Mouse (Mus musculus) cerebellum, adult 9-11 months (tissue): ENCODE data around the gene Rnf13.

Experiments used
- DNase-seq: peaks from one replicate; pipeline ENCODE4 v3.0.0; 2022

Rnf13 gene

DNA sequence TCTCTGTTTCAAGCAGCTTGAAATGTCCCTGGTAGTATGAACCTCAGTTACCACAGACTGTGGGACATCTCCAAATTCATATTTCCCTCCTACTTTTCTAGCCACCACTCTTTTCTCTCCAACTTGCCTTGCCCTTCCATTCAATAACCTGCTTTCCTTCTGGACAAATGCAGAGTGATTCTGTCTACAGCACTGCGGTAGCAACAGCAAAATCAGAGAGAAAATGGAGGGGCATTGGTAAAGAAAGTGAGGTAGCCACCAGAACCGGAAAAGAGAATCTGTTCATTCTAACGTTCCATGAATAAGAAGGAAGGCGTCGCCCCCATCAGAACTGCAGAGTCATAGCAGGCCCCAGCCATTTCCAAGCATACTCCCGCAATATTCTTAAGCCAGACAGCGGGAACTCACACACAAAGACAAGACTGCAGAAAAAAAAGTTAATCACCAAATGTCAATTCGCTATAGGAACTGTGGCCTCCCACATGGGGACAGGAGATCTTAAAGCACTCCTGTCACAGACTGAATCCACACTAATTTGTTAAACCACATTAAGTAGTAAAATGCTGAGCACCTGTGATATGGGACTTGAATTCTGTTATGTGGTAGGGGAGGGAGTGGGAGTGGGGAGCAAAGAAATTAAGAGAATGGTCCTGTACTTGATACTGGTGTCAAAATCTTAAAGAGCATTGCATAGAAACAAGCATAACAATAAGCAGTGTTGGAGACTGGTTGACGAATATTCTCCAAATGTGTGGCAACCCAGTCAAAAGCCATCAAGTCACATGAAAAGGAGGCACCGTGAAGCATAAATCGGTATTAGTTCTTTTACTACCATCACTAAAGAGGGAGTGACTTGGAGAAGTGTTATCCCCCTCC lies 110.2 kb downstream of the Rnf13 start:
- DNase-seq = peak; percentile 30

DNA sequence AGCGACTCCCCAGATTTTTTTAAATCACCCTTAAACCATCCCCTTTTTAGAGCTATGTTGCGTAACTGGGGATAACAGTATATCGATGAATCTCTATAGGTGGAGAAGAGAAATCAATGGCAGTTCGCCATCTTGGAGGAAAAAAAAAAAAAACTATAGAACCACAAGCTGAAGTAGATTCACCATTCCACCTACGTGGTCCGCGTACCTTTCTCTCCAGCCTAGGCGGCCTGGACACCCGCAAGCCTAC lies 110.7 kb downstream of the Rnf13 start:
- DNase-seq = no peak

DNA sequence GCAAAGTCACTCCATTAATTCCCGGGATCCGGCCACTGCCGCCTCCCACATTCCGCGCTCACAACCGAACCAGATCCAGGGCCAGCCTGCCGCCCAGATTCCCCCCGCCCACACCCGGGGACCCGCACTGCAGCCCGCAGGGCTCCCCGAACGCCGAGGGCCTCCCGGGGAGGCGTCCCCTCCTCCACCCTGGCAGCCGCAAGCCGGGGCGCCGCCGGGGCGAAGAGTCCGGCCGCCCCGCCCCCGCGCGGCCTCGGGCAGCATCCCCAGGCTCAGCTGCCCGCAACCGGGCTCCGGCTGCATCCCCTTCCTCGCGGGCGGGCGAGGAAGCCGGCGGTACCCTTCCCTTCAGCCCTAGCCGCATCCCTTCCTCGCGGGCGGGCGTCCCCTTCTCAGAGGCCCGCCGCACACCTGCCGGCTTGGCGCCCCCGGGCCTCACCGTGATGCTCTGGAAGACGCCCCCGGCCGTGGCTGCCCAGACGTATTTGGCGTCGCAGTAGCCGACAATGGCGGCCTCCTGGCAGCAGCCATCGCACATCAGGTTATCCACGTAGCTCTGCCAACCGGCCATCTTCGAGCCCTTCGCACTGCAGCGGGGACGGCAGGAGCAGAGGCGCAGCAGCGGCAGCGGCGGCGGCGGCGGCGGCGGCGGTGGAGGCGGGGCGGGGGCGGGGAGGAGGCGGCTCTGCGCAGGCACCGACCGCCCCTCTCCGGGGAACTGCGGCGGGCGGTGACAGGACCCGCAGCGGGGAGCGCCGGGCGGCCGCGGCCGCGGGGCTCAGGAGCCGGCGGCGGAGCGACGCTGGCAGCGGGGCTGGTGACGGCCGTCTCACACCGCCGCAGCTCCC lies 111.3 kb downstream of the Rnf13 start:
- DNase-seq = peak; percentile 79

DNA sequence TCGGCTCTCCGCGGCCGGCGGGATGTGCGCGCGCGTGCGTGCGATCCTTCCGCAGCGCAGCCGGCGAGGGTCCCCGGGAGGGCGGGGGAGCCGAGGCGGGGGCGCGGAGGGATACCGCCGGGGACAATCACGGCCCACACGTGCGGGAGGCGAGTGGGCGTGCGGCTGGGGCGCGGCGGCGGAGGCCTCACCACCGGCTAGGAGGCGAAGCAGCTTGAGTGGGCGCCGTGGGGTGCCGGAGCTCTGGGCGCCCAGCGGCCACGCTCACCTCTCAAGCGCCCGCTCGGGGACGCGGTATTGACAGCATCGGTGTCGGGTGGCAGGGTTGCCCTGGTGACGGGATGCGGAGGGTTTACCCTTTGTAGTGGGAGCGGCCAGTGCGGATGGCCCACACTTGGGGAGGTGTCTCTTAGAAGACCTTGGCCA lies 111.9 kb downstream of the Rnf13 start, which contains the start of gene Pfn2:
Gene Pfn2 (minus strand): TSS at position 320 of the 426 bp plus-strand sequence.
- DNase-seq = peak; percentile 84

DNA sequence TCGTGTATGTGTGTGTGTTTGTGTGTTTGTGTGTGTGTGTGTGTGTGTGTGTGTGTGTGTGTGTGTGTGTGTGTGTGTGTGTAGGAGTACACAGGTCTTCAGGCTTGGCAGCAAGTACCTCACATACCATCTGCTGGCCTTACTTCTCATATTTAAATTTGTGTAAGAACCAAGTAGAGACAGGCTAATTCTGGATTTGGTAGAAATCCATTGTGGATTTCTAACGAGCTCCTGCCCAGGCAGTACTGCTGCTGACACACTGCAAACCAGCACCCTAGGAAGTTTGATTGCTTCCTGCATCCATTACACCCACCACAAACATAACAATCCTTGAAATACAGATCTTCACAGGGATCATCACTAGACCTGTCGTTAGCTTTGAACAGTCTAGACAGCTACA lies 147.1 kb downstream of the Rnf13 start:
- no peak for DNase-seq
